Mouse (Mus musculus): Measurements from ENCODE around the gene Dpp10. TPM values are rescaled to one million over a fixed set of nuclear protein-coding genes. Genes with fewer than 3 reads are reported as not detected.

Gene Dpp10
- not detected in 2 replicates for total RNA-seq (2017)

- peak in 1 of 2 experiments; percentile 42; a peak in 1 of 4 replicates for ATAC-seq (replicated peaks in 1 of 2; ENCODE audit: insufficient read depth in 1 of 2, low FRiP score in 2 of 2, low TSS enrichment in 1 of 2, low read depth in 1 of 2, poor library complexity in 2 of 2, severe bottlenecking in 2 of 2)
Measured at GRCm38 (mm10) chr1:124044925-124045640, at the start of gene Dpp10. Gene Dpp10, minus strand, starts transcription at chr1:124045559.

- ATAC-seq (replicated peaks in 1 of 2; ENCODE audit: insufficient read depth in 1 of 2, low FRiP score in 2 of 2, low TSS enrichment in 1 of 2, low read depth in 1 of 2, poor library complexity in 2 of 2, severe bottlenecking in 2 of 2), result no peak
Measured at GRCm38 (mm10) chr1:124048544-124048943, 3.2 kb upstream of the Dpp10 start.

GRCm38 (mm10) chr1:124045761-124046300, 472 bp upstream of the Dpp10 start:
- no peak for ATAC-seq (replicated peaks in 1 of 2; ENCODE audit: insufficient read depth in 1 of 2, low FRiP score in 2 of 2, low TSS enrichment in 1 of 2, low read depth in 1 of 2, poor library complexity in 2 of 2, severe bottlenecking in 2 of 2)

GRCm38 (mm10) chr1:124044161-124044560, 1.2 kb downstream of the Dpp10 start:
- no peak for ATAC-seq (replicated peaks in 1 of 2; ENCODE audit: insufficient read depth in 1 of 2, low FRiP score in 2 of 2, low TSS enrichment in 1 of 2, low read depth in 1 of 2, poor library complexity in 2 of 2, severe bottlenecking in 2 of 2)

GRCm38 (mm10) chr1:124043421-124043820, 1.9 kb downstream of the Dpp10 start:
- no peak for ATAC-seq (replicated peaks in 1 of 2; ENCODE audit: insufficient read depth in 1 of 2, low FRiP score in 2 of 2, low TSS enrichment in 1 of 2, low read depth in 1 of 2, poor library complexity in 2 of 2, severe bottlenecking in 2 of 2)

- no peak for ATAC-seq (replicated peaks in 1 of 2; ENCODE audit: insufficient read depth in 1 of 2, low FRiP score in 2 of 2, low TSS enrichment in 1 of 2, low read depth in 1 of 2, poor library complexity in 2 of 2, severe bottlenecking in 2 of 2)
Measured at GRCm38 (mm10) chr1:124041559-124041958, 3.8 kb downstream of the Dpp10 start.

- no peak for ATAC-seq (replicated peaks in 1 of 2; ENCODE audit: insufficient read depth in 1 of 2, low FRiP score in 2 of 2, low TSS enrichment in 1 of 2, low read depth in 1 of 2, poor library complexity in 2 of 2, severe bottlenecking in 2 of 2)
Measured at GRCm38 (mm10) chr1:124035306-124035990, 9.9 kb downstream of the Dpp10 start.

GRCm38 (mm10) chr1:124032677-124033076, 12.7 kb downstream of the Dpp10 start:
- no peak for ATAC-seq (replicated peaks in 1 of 2; ENCODE audit: insufficient read depth in 1 of 2, low FRiP score in 2 of 2, low TSS enrichment in 1 of 2, low read depth in 1 of 2, poor library complexity in 2 of 2, severe bottlenecking in 2 of 2)

GRCm38 (mm10) chr1:124031968-124032367, 13.4 kb downstream of the Dpp10 start:
- ATAC-seq (replicated peaks in 1 of 2; ENCODE audit: insufficient read depth in 1 of 2, low FRiP score in 2 of 2, low TSS enrichment in 1 of 2, low read depth in 1 of 2, poor library complexity in 2 of 2, severe bottlenecking in 2 of 2), result no peak

GRCm38 (mm10) chr1:124002797-124003196, 42.6 kb downstream of the Dpp10 start:
- no peak for ATAC-seq (replicated peaks in 1 of 2; ENCODE audit: insufficient read depth in 1 of 2, low FRiP score in 2 of 2, low TSS enrichment in 1 of 2, low read depth in 1 of 2, poor library complexity in 2 of 2, severe bottlenecking in 2 of 2)

GRCm38 (mm10) chr1:123995780-123996179, 49.6 kb downstream of the Dpp10 start:
- ATAC-seq (replicated peaks in 1 of 2; ENCODE audit: insufficient read depth in 1 of 2, low FRiP score in 2 of 2, low TSS enrichment in 1 of 2, low read depth in 1 of 2, poor library complexity in 2 of 2, severe bottlenecking in 2 of 2), result no peak

GRCm38 (mm10) chr1:123985324-123986024, 59.9 kb downstream of the Dpp10 start:
- ATAC-seq (replicated peaks in 1 of 2; ENCODE audit: insufficient read depth in 1 of 2, low FRiP score in 2 of 2, low TSS enrichment in 1 of 2, low read depth in 1 of 2, poor library complexity in 2 of 2, severe bottlenecking in 2 of 2), result no peak

- no peak for ATAC-seq (replicated peaks in 1 of 2; ENCODE audit: insufficient read depth in 1 of 2, low FRiP score in 2 of 2, low TSS enrichment in 1 of 2, low read depth in 1 of 2, poor library complexity in 2 of 2, severe bottlenecking in 2 of 2)
Measured at GRCm38 (mm10) chr1:123978597-123978996, 66.8 kb downstream of the Dpp10 start.

GRCm38 (mm10) chr1:123974621-123975020, 70.7 kb downstream of the Dpp10 start:
- ATAC-seq (replicated peaks in 1 of 2; ENCODE audit: insufficient read depth in 1 of 2, low FRiP score in 2 of 2, low TSS enrichment in 1 of 2, low read depth in 1 of 2, poor library complexity in 2 of 2, severe bottlenecking in 2 of 2), result no peak

GRCm38 (mm10) chr1:123946149-123946548, 99.2 kb downstream of the Dpp10 start:
- ATAC-seq (replicated peaks in 1 of 2; ENCODE audit: insufficient read depth in 1 of 2, low FRiP score in 2 of 2, low TSS enrichment in 1 of 2, low read depth in 1 of 2, poor library complexity in 2 of 2, severe bottlenecking in 2 of 2), result no peak

GRCm38 (mm10) chr1:123940826-123941225, 104.5 kb downstream of the Dpp10 start:
- no peak for ATAC-seq (replicated peaks in 1 of 2; ENCODE audit: insufficient read depth in 1 of 2, low FRiP score in 2 of 2, low TSS enrichment in 1 of 2, low read depth in 1 of 2, poor library complexity in 2 of 2, severe bottlenecking in 2 of 2)

GRCm38 (mm10) chr1:123933812-123934727, 111.3 kb downstream of the Dpp10 start:
- peak; percentile 93 to 96 for ATAC-seq (replicated peaks in 1 of 2; ENCODE audit: insufficient read depth in 1 of 2, low FRiP score in 2 of 2, low TSS enrichment in 1 of 2, low read depth in 1 of 2, poor library complexity in 2 of 2, severe bottlenecking in 2 of 2)
